Mouse (Mus musculus): ENCODE data around the gene Ofcc1. TPM values are rescaled to one million over a fixed set of nuclear protein-coding genes. Genes with fewer than 3 reads are reported as not detected.

Gene Ofcc1
- polyA plus RNA-seq, 1 experiment from 2014 or later, result 0.10 TPM

DNA sequence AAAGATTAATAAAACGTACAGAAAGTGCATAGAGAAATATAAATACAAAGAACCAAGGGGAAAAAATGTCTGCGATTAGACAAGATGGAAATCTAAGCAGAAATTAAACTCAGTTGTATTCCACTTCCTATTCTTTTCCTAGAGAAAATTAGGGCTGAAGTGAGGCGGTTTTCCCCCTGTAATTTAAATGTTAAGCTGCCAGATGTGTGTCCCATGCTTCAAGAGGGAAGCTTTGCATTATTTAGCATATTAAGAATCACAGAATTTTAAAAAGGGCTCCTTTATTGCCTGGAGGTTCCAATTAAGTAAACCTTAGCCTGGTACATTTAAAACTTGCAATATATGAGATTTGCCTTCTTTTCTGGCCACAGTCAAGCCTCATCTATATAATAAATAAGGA lies 205.8 kb downstream of the Ofcc1 start:
- 55% methylated on average over 3 of the region's 3 CpGs for WGBS
- Histone ChIP-seq H3K4me1 (ENCODE audit: control insufficient read depth, insufficient read depth, low read length) (no peaks in the 10 kb centered on the region), H3K9me3 (replicated peaks; ENCODE audit: control insufficient read depth, low read length) (no peaks in the 10 kb centered on the region)

DNA sequence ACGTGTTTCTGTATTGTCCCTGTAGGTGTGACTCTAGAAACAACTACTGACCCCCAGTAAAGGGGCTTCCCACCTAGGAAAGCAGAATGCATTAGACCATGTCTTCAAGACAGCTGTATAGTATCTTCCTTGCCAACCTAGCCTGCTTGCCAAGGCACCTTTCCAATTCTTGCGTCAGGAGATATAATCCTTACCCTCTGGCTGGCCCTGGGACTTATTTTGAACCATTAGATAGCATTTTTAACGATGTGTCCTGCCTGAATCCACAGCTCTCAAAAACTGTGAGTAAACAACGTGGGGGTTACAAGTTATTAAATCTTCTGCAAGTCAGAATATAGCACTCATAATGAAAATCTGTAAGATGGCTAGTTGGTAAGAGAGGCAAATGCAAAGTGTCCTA lies 221.3 kb downstream of the Ofcc1 start:
- H3K9ac ChIP-seq (ENCODE audit: low read length), result no peak overlapping the region
- no peaks in the 10 kb centered on the region; the same call in 1 of the 2 replicates for H3K4me1 ChIP-seq (ENCODE audit: control insufficient read depth, insufficient read depth, low read length)
- ATAC-seq (ENCODE audit: insufficient read depth, low FRiP score), result no peak
- H3K27ac ChIP-seq (ENCODE audit: low read length), result no peak overlapping the region
- WGBS, result 78% methylated on average over 4 of the region's 4 CpGs
- no peak overlapping the region for H3K4me2 ChIP-seq (ENCODE audit: low read depth, low read length)
- H3K4me3 ChIP-seq (replicated peaks; ENCODE audit: low read length), result no peak overlapping the region
- H3K36me3 ChIP-seq (ENCODE audit: control insufficient read depth, insufficient read depth, low read length), result no peaks in the 10 kb centered on the region
- H3K27me3 ChIP-seq (ENCODE audit: control insufficient read depth, insufficient read depth, low read length), result no peaks in the 10 kb centered on the region
- no peaks in the 10 kb centered on the region for H3K9me3 ChIP-seq (replicated peaks; ENCODE audit: control insufficient read depth, low read length)

More for the DNA sequence above, 205.8 kb downstream of the Ofcc1 start:
- no peaks in the 10 kb centered on the region for H3K36me3 ChIP-seq (ENCODE audit: control insufficient read depth, insufficient read depth, low read length)
- H3K9ac ChIP-seq (ENCODE audit: low read length), result no peak overlapping the region
- H3K27me3 ChIP-seq (ENCODE audit: control insufficient read depth, insufficient read depth, low read length), result no peaks in the 10 kb centered on the region
- no peak for ATAC-seq (ENCODE audit: insufficient read depth, low FRiP score)
- no peak overlapping the region for H3K4me3 ChIP-seq (replicated peaks; ENCODE audit: low read length)
- no peak overlapping the region for H3K4me2 ChIP-seq (ENCODE audit: low read depth, low read length)
- H3K27ac ChIP-seq (ENCODE audit: low read length), result no peak overlapping the region

DNA sequence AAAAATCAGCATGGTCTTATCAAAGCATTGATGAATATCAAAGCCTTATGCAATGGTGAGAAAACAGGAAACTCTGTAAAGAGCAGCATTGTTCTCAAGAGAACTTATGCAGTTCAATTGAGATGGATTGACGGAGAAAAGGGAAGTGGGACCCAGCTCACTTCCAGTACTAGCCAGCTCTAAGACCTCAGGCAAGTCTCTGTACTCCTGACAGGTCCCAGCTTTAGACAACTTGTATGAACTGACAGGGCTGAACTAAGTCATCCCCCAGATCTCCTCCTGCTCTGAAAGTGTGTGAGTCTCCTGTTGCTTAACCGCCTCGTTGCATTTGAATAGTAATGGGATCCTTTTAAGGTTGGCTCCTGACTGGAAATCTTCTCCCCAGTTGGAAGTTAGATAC lies 225.2 kb downstream of the Ofcc1 start:
- Histone ChIP-seq H3K27ac (ENCODE audit: low read length) (no peak overlapping the region), H3K36me3 (ENCODE audit: control insufficient read depth, insufficient read depth, low read length) (no peaks in the 10 kb centered on the region), H3K4me3 (replicated peaks; ENCODE audit: low read length) (no peak overlapping the region), H3K9me3 (replicated peaks; ENCODE audit: control insufficient read depth, low read length) (no peaks in the 10 kb centered on the region), H3K4me2 (ENCODE audit: low read depth, low read length) (peak overlapping the region; percentile 14), H3K9ac (ENCODE audit: low read length) (no peak overlapping the region), H3K27me3 (ENCODE audit: control insufficient read depth, insufficient read depth, low read length) (no peaks in the 10 kb centered on the region), H3K4me1 (ENCODE audit: control insufficient read depth, insufficient read depth, low read length) (no peaks in the 10 kb centered on the region; the same call in 1 of the 2 replicates)
- WGBS, result 43% methylated on average over 3 of the region's 3 CpGs
- ATAC-seq (ENCODE audit: insufficient read depth, low FRiP score), result no peak

GRCm38 (mm10) chr13:40135670-40136069 lies 225.6 kb downstream of the Ofcc1 start:
- no peak for ATAC-seq (ENCODE audit: insufficient read depth, low FRiP score)
- no peak overlapping the region for H3K9ac ChIP-seq (ENCODE audit: low read length)
- no peak overlapping the region for H3K4me3 ChIP-seq (replicated peaks; ENCODE audit: low read length)
- WGBS, result 34% methylated on average over 12 of the region's 12 CpGs
- H3K4me2 ChIP-seq (ENCODE audit: low read depth, low read length), result peak overlapping the region; percentile 14
- no peaks in the 10 kb centered on the region; the same call in 1 of the 2 replicates for H3K4me1 ChIP-seq (ENCODE audit: control insufficient read depth, insufficient read depth, low read length)
- H3K27me3 ChIP-seq (ENCODE audit: control insufficient read depth, insufficient read depth, low read length), result no peaks in the 10 kb centered on the region
- H3K36me3 ChIP-seq (ENCODE audit: control insufficient read depth, insufficient read depth, low read length), result no peaks in the 10 kb centered on the region
- no peak overlapping the region for H3K27ac ChIP-seq (ENCODE audit: low read length)
- no peaks in the 10 kb centered on the region for H3K9me3 ChIP-seq (replicated peaks; ENCODE audit: control insufficient read depth, low read length)

DNA sequence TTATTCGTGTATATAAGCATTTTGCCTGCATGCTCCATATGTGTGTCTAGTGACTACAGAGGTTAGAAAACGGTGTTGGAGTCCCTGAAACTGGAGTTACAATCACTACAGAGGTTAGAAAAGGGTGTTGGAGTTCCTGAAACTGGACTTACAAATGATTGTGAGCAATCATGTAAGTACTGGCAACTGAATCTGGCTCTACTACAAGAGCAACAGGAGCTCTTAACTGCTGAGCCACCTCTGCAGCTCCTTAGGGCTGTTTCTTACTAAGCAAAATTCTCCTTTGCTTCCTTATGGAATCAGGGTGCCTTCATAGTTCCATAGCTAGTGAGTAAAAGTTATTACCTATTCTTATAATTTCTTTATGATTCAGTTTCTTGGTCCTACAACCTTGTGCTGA lies 237.4 kb downstream of the Ofcc1 start:
- H3K27ac ChIP-seq (ENCODE audit: low read length), result no peak overlapping the region
- ATAC-seq (ENCODE audit: insufficient read depth, low FRiP score), result no peak
- H3K9me3 ChIP-seq (replicated peaks; ENCODE audit: control insufficient read depth, low read length), result no peaks in the 10 kb centered on the region
- 75% methylated on average over 2 of the region's 2 CpGs for WGBS
- no peaks in the 10 kb centered on the region for H3K27me3 ChIP-seq (ENCODE audit: control insufficient read depth, insufficient read depth, low read length)
- H3K36me3 ChIP-seq (ENCODE audit: control insufficient read depth, insufficient read depth, low read length), result no peaks in the 10 kb centered on the region
- H3K4me1 ChIP-seq (ENCODE audit: control insufficient read depth, insufficient read depth, low read length), result no peaks in the 10 kb centered on the region
- no peak overlapping the region for H3K9ac ChIP-seq (ENCODE audit: low read length)
- no peak overlapping the region for H3K4me2 ChIP-seq (ENCODE audit: low read depth, low read length)
- H3K4me3 ChIP-seq (replicated peaks; ENCODE audit: low read length), result no peak overlapping the region

DNA sequence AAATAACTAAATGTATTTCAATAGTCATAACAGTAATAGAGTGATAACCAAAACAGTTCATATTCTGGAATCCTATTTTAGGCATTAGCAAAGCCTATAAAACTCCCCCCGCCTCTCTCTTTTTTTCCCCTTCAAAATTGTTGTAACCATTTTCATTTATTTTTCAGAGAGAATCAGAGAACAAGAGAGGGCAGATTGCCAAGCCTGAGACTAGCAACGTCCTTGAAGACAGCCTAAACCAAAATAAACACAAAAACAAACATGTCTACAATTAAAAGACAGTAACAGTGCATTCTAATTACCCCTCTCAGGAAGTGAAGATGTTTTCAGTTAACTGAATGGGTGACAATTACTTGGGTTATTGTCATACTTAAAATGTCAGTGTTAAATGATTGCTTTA lies 248.9 kb downstream of the Ofcc1 start:
- no peak for ATAC-seq (ENCODE audit: insufficient read depth, low FRiP score)
- Histone ChIP-seq H3K27me3 (ENCODE audit: control insufficient read depth, insufficient read depth, low read length) (no peaks in the 10 kb centered on the region), H3K4me1 (ENCODE audit: control insufficient read depth, insufficient read depth, low read length) (no peaks in the 10 kb centered on the region), H3K36me3 (ENCODE audit: control insufficient read depth, insufficient read depth, low read length) (no peaks in the 10 kb centered on the region), H3K27ac (ENCODE audit: low read length) (no peak overlapping the region), H3K4me2 (ENCODE audit: low read depth, low read length) (no peak overlapping the region), H3K9ac (ENCODE audit: low read length) (no peak overlapping the region), H3K4me3 (replicated peaks; ENCODE audit: low read length) (no peak overlapping the region), H3K9me3 (replicated peaks; ENCODE audit: control insufficient read depth, low read length) (no peaks in the 10 kb centered on the region)
- 54% methylated on average over 2 of the region's 2 CpGs for WGBS

DNA sequence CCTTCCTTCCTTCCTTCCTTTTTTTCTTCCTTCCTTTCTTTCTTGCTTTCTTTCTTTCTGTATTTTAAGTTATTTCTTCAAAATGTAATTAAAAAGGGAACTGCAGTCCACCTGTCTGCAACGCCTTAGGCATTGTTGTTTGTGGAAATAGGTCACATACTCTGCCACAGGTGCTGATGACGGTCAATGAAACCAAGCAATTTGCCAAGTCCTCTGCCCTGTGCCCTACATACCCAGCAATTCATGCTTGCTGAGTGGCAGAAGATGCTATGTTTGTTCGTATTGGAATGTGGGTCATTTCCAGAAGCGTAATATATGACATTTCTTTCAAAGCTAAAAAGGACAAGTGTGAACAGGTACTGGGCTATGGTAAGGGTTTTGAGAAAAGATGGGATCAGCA lies 285.0 kb downstream of the Ofcc1 start:
- 81% methylated on average over 4 of the region's 4 CpGs for WGBS
- no peak overlapping the region for H3K27ac ChIP-seq (ENCODE audit: low read length)
- H3K4me3 ChIP-seq (replicated peaks; ENCODE audit: low read length), result no peak overlapping the region
- no peak overlapping the region for H3K4me2 ChIP-seq (ENCODE audit: low read depth, low read length)
- H3K9me3 ChIP-seq (replicated peaks; ENCODE audit: control insufficient read depth, low read length), result no peaks in the 10 kb centered on the region
- H3K27me3 ChIP-seq (ENCODE audit: control insufficient read depth, insufficient read depth, low read length), result no peaks in the 10 kb centered on the region
- no peak for ATAC-seq (ENCODE audit: insufficient read depth, low FRiP score)
- no peaks in the 10 kb centered on the region for H3K4me1 ChIP-seq (ENCODE audit: control insufficient read depth, insufficient read depth, low read length)
- no peaks in the 10 kb centered on the region for H3K36me3 ChIP-seq (ENCODE audit: control insufficient read depth, insufficient read depth, low read length)
- H3K9ac ChIP-seq (ENCODE audit: low read length), result no peak overlapping the region

GRCm38 (mm10) chr13:40074850-40075416 lies 286.3 kb downstream of the Ofcc1 start:
- no peaks in the 10 kb centered on the region for H3K27me3 ChIP-seq (ENCODE audit: control insufficient read depth, insufficient read depth, low read length)
- H3K9ac ChIP-seq (ENCODE audit: low read length), result no peak overlapping the region
- no peak overlapping the region for H3K4me2 ChIP-seq (ENCODE audit: low read depth, low read length)
- H3K4me3 ChIP-seq (replicated peaks; ENCODE audit: low read length), result no peak overlapping the region
- no peaks in the 10 kb centered on the region for H3K9me3 ChIP-seq (replicated peaks; ENCODE audit: control insufficient read depth, low read length)
- H3K4me1 ChIP-seq (ENCODE audit: control insufficient read depth, insufficient read depth, low read length), result no peaks in the 10 kb centered on the region
- no peak for ATAC-seq (ENCODE audit: insufficient read depth, low FRiP score)
- 51% methylated on average over 3 of the region's 3 CpGs for WGBS
- H3K27ac ChIP-seq (ENCODE audit: low read length), result no peak overlapping the region
- H3K36me3 ChIP-seq (ENCODE audit: control insufficient read depth, insufficient read depth, low read length), result no peaks in the 10 kb centered on the region

- no peak overlapping the region for H3K9ac ChIP-seq (ENCODE audit: low read length)
- no peak overlapping the region for H3K4me3 ChIP-seq (replicated peaks; ENCODE audit: low read length)
- no peak for ATAC-seq (ENCODE audit: insufficient read depth, low FRiP score)
- no peaks in the 10 kb centered on the region for H3K4me1 ChIP-seq (ENCODE audit: control insufficient read depth, insufficient read depth, low read length)
- H3K4me2 ChIP-seq (ENCODE audit: low read depth, low read length), result no peak overlapping the region
- H3K27me3 ChIP-seq (ENCODE audit: control insufficient read depth, insufficient read depth, low read length), result no peaks in the 10 kb centered on the region
- H3K9me3 ChIP-seq (replicated peaks; ENCODE audit: control insufficient read depth, low read length), result no peaks in the 10 kb centered on the region
- no peak overlapping the region for H3K27ac ChIP-seq (ENCODE audit: low read length)
- WGBS, result 74% methylated on average over 1 of the region's 1 CpGs
- H3K36me3 ChIP-seq (ENCODE audit: control insufficient read depth, insufficient read depth, low read length), result no peaks in the 10 kb centered on the region
Measured at GRCm38 (mm10) chr13:40070004-40070403, 291.2 kb downstream of the Ofcc1 start.

All from stomach, embryonic 16.5 days (tissue).